Mouse (Mus musculus): ENCODE data around the gene D630003M21Rik. TPM values are rescaled to one million over a fixed set of nuclear protein-coding genes. Genes with fewer than 3 reads are reported as not detected.

Gene D630003M21Rik
- total RNA-seq, 1 experiment: 0.89 TPM

DNA sequence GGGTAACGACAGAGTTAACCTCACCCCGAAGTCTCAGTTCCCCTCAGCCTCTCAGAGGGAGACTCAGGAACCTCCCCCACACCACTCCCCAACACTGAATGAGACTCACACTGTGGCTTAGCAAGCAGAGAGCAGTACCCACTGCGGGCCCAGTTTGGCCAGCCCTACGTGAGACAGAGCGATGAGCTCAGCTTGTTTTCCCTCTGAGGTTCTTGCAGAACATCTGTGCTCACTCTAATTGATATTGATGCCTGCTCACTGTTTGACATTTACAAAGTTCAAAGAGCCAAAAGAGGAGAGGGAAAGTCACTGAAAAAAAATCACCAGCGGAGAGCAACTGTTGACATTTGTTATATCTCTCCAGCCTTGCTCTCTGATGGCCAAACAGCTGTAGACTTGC lies 67.3 kb downstream of the D630003M21Rik start:
- no peak overlapping the region for H3K4me3 ChIP-seq (ENCODE audit: insufficient read depth in 1 of 2, low read depth in 1 of 2, low read length in 2 of 2, poor library complexity in 1 of 2, severe bottlenecking in 1 of 2)
- no peaks in the 10 kb centered on the region for H3K36me3 ChIP-seq (ENCODE audit: control insufficient read depth, insufficient read depth, low read length, poor library complexity, severe bottlenecking)
- H3K9me3 ChIP-seq (ENCODE audit: control insufficient read depth, insufficient read depth, low read depth, low read length): no peaks in the 10 kb centered on the region
- H3K4me1 ChIP-seq (ENCODE audit: control insufficient read depth in 2 of 2, insufficient read depth in 2 of 2, low read length in 2 of 2, poor library complexity in 1 of 2): 0 out of 4 replicates have a peak, but pooled peaks cover 0 to 2% of the 10 kb centered on the region in 2 experiments
- no peak for DNase-seq (ENCODE audit: low read depth, low spot score)
- in situ Hi-C loops (cut with MboI; ENCODE audit: low sequenced_read_pairs in 2 of 2, unreplicated experiment in 2 of 2): no loop called here
- TF ChIP-seq HCFC1 (IDR thresholded peaks at IDR 0.05; ENCODE audit: borderline replicate concordance, insufficient read depth, low read length) (no peak), MAFK (IDR thresholded peaks at IDR 0.05; ENCODE audit: insufficient read depth, low read depth, low read length) (no peak), ZNF384 (IDR thresholded peaks at IDR 0.05; ENCODE audit: low read depth, low read length) (no peak), CHD2 (IDR thresholded peaks at IDR 0.05; ENCODE audit: low read depth, low read length) (no peak), ZC3H11A (IDR thresholded peaks at IDR 0.05; ENCODE audit: borderline replicate concordance, low read depth, low read length) (no peak)
- no peak overlapping the region for H3K27ac ChIP-seq (ENCODE audit: insufficient read depth, low read depth, low read length, poor library complexity, severe bottlenecking)
- no peak overlapping the region for H3K9ac ChIP-seq (ENCODE audit: insufficient read depth, low read depth, low read length, poor library complexity, severe bottlenecking)

DNA sequence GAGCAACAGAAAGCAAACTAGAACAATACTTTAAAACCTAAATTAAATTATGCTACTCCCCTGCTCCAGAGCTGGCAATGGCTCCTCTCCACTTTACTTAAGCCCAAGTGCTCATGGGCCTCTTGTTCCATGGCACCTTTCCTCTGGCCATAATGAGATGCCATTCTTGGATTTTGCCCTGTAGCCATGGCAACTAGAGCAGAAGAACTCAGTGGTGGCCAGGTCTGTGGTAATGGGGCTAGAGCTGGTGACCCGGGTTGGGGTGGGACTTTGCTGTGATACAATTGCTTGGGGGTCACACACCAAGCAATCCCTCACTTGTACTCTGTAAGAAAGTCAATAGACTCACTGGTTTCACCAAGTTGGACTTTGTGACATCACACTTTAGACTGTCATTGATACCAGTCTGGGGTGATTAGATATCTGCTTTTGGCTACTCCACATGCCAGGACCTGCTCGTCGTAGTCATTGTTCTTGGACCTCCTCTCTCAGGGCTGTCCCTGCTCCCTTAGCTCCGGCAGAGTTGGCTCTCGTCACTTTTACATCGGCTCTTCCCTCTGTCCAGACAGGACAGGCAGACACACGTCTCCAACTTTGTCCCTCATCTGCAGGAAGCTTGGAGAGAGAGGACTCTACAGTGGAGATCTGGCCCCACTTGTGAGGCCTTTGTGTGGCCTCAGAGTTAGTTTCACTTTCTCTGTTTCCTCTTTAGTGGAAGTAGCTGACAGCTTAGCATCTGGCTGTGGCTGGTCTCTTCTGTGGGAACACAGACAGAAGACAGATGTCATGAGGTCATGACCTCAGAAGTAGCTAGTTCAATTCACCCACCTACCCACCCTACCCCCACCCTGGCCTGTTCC lies 69.4 kb downstream of the D630003M21Rik start:
- no peak for DNase-seq (ENCODE audit: low read depth, low spot score)
- Histone ChIP-seq H3K27ac (ENCODE audit: insufficient read depth, low read depth, low read length, poor library complexity, severe bottlenecking) (no peak overlapping the region), H3K4me1 (ENCODE audit: control insufficient read depth in 2 of 2, insufficient read depth in 2 of 2, low read length in 2 of 2, poor library complexity in 1 of 2) (peaks cover under 1 to 2% of the 10 kb centered on the region in 2 experiments; a peak in 1 of 4 replicates), H3K4me3 (ENCODE audit: insufficient read depth in 1 of 2, low read depth in 1 of 2, low read length in 2 of 2, poor library complexity in 1 of 2, severe bottlenecking in 1 of 2) (no peak overlapping the region), H3K36me3 (ENCODE audit: control insufficient read depth, insufficient read depth, low read length, poor library complexity, severe bottlenecking) (no peaks in the 10 kb centered on the region), H3K9ac (ENCODE audit: insufficient read depth, low read depth, low read length, poor library complexity, severe bottlenecking) (no peak overlapping the region), H3K9me3 (ENCODE audit: control insufficient read depth, insufficient read depth, low read depth, low read length) (no peaks in the 10 kb centered on the region)
- in situ Hi-C loops (cut with MboI; ENCODE audit: low sequenced_read_pairs in 2 of 2, unreplicated experiment in 2 of 2): no loop called here
- no peak for TF ChIP-seq ZC3H11A (IDR thresholded peaks at IDR 0.05; ENCODE audit: borderline replicate concordance, low read depth, low read length)
- TF ChIP-seq CHD2 (IDR thresholded peaks at IDR 0.05; ENCODE audit: low read depth, low read length): no peak
- no peak for TF ChIP-seq ZNF384 (IDR thresholded peaks at IDR 0.05; ENCODE audit: low read depth, low read length)
- TF ChIP-seq HCFC1 (IDR thresholded peaks at IDR 0.05; ENCODE audit: borderline replicate concordance, insufficient read depth, low read length): no peak
- no peak for TF ChIP-seq MAFK (IDR thresholded peaks at IDR 0.05; ENCODE audit: insufficient read depth, low read depth, low read length)

- no peak for DNase-seq (ENCODE audit: low read depth, low spot score)
- no peak for TF ChIP-seq HCFC1 (IDR thresholded peaks at IDR 0.05; ENCODE audit: borderline replicate concordance, insufficient read depth, low read length)
- no peak for TF ChIP-seq MAFK (IDR thresholded peaks at IDR 0.05; ENCODE audit: insufficient read depth, low read depth, low read length)
- TF ChIP-seq CHD2 (IDR thresholded peaks at IDR 0.05; ENCODE audit: low read depth, low read length): no peak
- no peak for TF ChIP-seq ZNF384 (IDR thresholded peaks at IDR 0.05; ENCODE audit: low read depth, low read length)
- TF ChIP-seq ZC3H11A (IDR thresholded peaks at IDR 0.05; ENCODE audit: borderline replicate concordance, low read depth, low read length): no peak
- H3K36me3 ChIP-seq (ENCODE audit: control insufficient read depth, insufficient read depth, low read length, poor library complexity, severe bottlenecking): no peaks in the 10 kb centered on the region
- no peak overlapping the region for H3K27ac ChIP-seq (ENCODE audit: insufficient read depth, low read depth, low read length, poor library complexity, severe bottlenecking)
- in situ Hi-C loops (cut with MboI; ENCODE audit: low sequenced_read_pairs in 2 of 2, unreplicated experiment in 2 of 2): no loop called here
- no peaks in the 10 kb centered on the region for H3K9me3 ChIP-seq (ENCODE audit: control insufficient read depth, insufficient read depth, low read depth, low read length)
- peaks cover 2 to 3% of the 10 kb centered on the region in 2 experiments; a peak in 2 of 4 replicates for H3K4me1 ChIP-seq (ENCODE audit: control insufficient read depth in 2 of 2, insufficient read depth in 2 of 2, low read length in 2 of 2, poor library complexity in 1 of 2)
- H3K4me3 ChIP-seq (ENCODE audit: insufficient read depth in 1 of 2, low read depth in 1 of 2, low read length in 2 of 2, poor library complexity in 1 of 2, severe bottlenecking in 1 of 2): no peak overlapping the region
- H3K9ac ChIP-seq (ENCODE audit: insufficient read depth, low read depth, low read length, poor library complexity, severe bottlenecking): no peak overlapping the region
Measured at GRCm38 (mm10) chr2:158157654-158158053, 71.4 kb downstream of the D630003M21Rik start.

DNA sequence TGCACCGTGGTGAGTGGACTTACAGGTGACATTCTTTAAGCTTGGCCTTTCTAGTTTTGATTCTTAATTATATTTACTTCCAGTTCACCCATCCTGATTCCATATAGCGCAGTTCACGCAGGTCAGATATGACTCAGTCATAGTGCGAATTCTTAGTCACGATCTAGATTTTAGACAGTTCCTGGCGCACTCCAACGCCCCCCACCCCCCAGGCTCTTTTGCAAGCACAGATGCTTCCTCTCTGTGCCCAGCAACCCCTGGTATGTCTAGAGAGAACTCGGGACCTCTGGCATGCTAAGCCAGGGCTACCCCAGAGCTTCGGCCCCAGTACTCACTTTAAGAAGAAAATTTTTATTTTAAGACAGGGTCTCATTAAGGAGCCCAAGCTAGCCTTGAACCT lies 72.5 kb downstream of the D630003M21Rik start:
- peaks cover 2 to 6% of the 10 kb centered on the region in 2 experiments; a peak in 2 of 4 replicates for H3K4me1 ChIP-seq (ENCODE audit: control insufficient read depth in 2 of 2, insufficient read depth in 2 of 2, low read length in 2 of 2, poor library complexity in 1 of 2)

More for the DNA sequence above, 72.5 kb downstream of the D630003M21Rik start:
- in situ Hi-C loops (cut with MboI; ENCODE audit: low sequenced_read_pairs in 2 of 2, unreplicated experiment in 2 of 2): no loop called here
- Histone ChIP-seq H3K36me3 (ENCODE audit: control insufficient read depth, insufficient read depth, low read length, poor library complexity, severe bottlenecking) (no peaks in the 10 kb centered on the region), H3K9ac (ENCODE audit: insufficient read depth, low read depth, low read length, poor library complexity, severe bottlenecking) (no peak overlapping the region), H3K4me3 (ENCODE audit: insufficient read depth in 1 of 2, low read depth in 1 of 2, low read length in 2 of 2, poor library complexity in 1 of 2, severe bottlenecking in 1 of 2) (no peak overlapping the region), H3K9me3 (ENCODE audit: control insufficient read depth, insufficient read depth, low read depth, low read length) (no peaks in the 10 kb centered on the region), H3K27ac (ENCODE audit: insufficient read depth, low read depth, low read length, poor library complexity, severe bottlenecking) (no peak overlapping the region)
- TF ChIP-seq MAFK (IDR thresholded peaks at IDR 0.05; ENCODE audit: insufficient read depth, low read depth, low read length) (no peak), CHD2 (IDR thresholded peaks at IDR 0.05; ENCODE audit: low read depth, low read length) (no peak), ZC3H11A (IDR thresholded peaks at IDR 0.05; ENCODE audit: borderline replicate concordance, low read depth, low read length) (no peak), ZNF384 (IDR thresholded peaks at IDR 0.05; ENCODE audit: low read depth, low read length) (no peak), HCFC1 (IDR thresholded peaks at IDR 0.05; ENCODE audit: borderline replicate concordance, insufficient read depth, low read length) (no peak)
- no peak for DNase-seq (ENCODE audit: low read depth, low spot score)
